Mouse (Mus musculus): ENCODE results near the gene Cfp. TPM values are rescaled to one million over a fixed set of nuclear protein-coding genes. Genes with fewer than 3 reads are reported as not detected.

Gene Cfp
- polyA plus RNA-seq, 1 experiment: 8.8 TPM

- H3K27ac ChIP-seq (ENCODE audit: insufficient read depth, low read depth, low read length): no peak overlapping the region
- no peak overlapping the region for H3K4me3 ChIP-seq (ENCODE audit: low read depth, low read length)
- TF ChIP-seq POLR2A (IDR thresholded peaks at IDR 0.05; ENCODE audit: low read depth, low read length) (no peak), CTCF (IDR thresholded peaks at IDR 0.05; ENCODE audit: extremely low read depth, insufficient read length, insufficient replicate concordance, low read depth, low read length) (no peak)
- H3K4me1 ChIP-seq (ENCODE audit: control insufficient read depth, insufficient read depth, insufficient read length, low read length): no peaks in the 10 kb centered on the region
- no peaks in the 10 kb centered on the region for H3K36me3 ChIP-seq (ENCODE audit: control insufficient read depth, insufficient read depth, low read length)
- H3K27me3 ChIP-seq (ENCODE audit: control insufficient read depth, insufficient read depth, low read length): no peaks in the 10 kb centered on the region
- 71% methylated on average over 6 of the region's 6 CpGs for WGBS
Observed at GRCm38 (mm10) chrX:20913726-20914125, 17.6 kb downstream of the Cfp start.

GRCm38 (mm10) chrX:20910074-20910473, 21.3 kb downstream of the Cfp start:
- Histone ChIP-seq H3K4me3 (ENCODE audit: low read depth, low read length) (no peak overlapping the region), H3K27me3 (ENCODE audit: control insufficient read depth, insufficient read depth, low read length) (no peaks in the 10 kb centered on the region), H3K36me3 (ENCODE audit: control insufficient read depth, insufficient read depth, low read length) (no peaks in the 10 kb centered on the region), H3K4me1 (ENCODE audit: control insufficient read depth, insufficient read depth, insufficient read length, low read length) (no peaks in the 10 kb centered on the region), H3K27ac (ENCODE audit: insufficient read depth, low read depth, low read length) (no peak overlapping the region)
- WGBS: 30% methylated on average over 3 of the region's 3 CpGs
- TF ChIP-seq CTCF (IDR thresholded peaks at IDR 0.05; ENCODE audit: extremely low read depth, insufficient read length, insufficient replicate concordance, low read depth, low read length) (no peak), POLR2A (IDR thresholded peaks at IDR 0.05; ENCODE audit: low read depth, low read length) (no peak)

Other genes starting within 250 kb of the Cfp start
- 81.2 and 137 TPM in 2 replicates for gene Cdk16, start 243.6 kb downstream of the Cfp start, polyA plus RNA-seq (2012; rRNA removed)
- 1.6 and 3.3 TPM in 2 replicates for gene Usp11, start 227.6 kb downstream of the Cfp start, polyA plus RNA-seq (2012; rRNA removed)
- 79.8 and 135 TPM in 2 replicates for gene Araf, start 133.7 kb downstream of the Cfp start, polyA plus RNA-seq (2012; rRNA removed)
- gene Timp1, start 61.4 kb downstream of the Cfp start, polyA plus RNA-seq (2012; rRNA removed): 1.3 and 6.9 TPM in 2 replicates
- gene Syn1, start 10.6 kb downstream of the Cfp start, polyA plus RNA-seq (2012; rRNA removed): 1.3 and 1.6 TPM in 2 replicates
- gene Elk1, start 19.1 kb upstream of the Cfp start, polyA plus RNA-seq (2012; rRNA removed): 2.5 and 4.1 TPM in 2 replicates
- 3.5 and 7.4 TPM in 2 replicates for gene Uxt, start 30.5 kb upstream of the Cfp start, polyA plus RNA-seq (2012; rRNA removed)
- gene Zfp182, start 130.8 kb upstream of the Cfp start, polyA plus RNA-seq (2012; rRNA removed): 0.41 and 0.79 TPM in 2 replicates
- gene Spaca5, start 136.9 kb upstream of the Cfp start, polyA plus RNA-seq (2012; rRNA removed): not detected in 2 replicates
- 0.03 TPM in 1 of 2 replicates, not detected in the other for gene Zfp300, start 158.0 kb upstream of the Cfp start, polyA plus RNA-seq (2012; rRNA removed)
- gene Ssxa1, start 184.3 kb upstream of the Cfp start, polyA plus RNA-seq (2012; rRNA removed): not detected in 2 replicates
- gene Gm21876, start 244.1 kb upstream of the Cfp start, polyA plus RNA-seq (2012; rRNA removed): not detected in 2 replicates

Data from small intestine, adult 2 months (tissue).